Mouse (Mus musculus) G1E-ER4 (cell line): ENCODE results near the gene Larp1b. TPM values are rescaled to one million over a fixed set of nuclear protein-coding genes. Genes with fewer than 3 reads are reported as not detected.

Source experiments
- GATA1 ChIP-seq: IDR thresholded peaks from one replicate; pipeline ENCODE4 v1.8.0; 2012; ENCODE audit warnings: low read length, inconsistent platforms
- polyA plus RNA-seq: library from polyadenylated mRNA; stranded (reverse); fragments of >175 nt; gene quantifications from 2 replicates; pipeline ENCODE4 v1.2.3, GENCODE M21; 2012

The Larp1b gene
- polyA plus RNA-seq, 1 experiment = 46.4 TPM

- no peak for TF ChIP-seq GATA1
Measured at GRCm38 (mm10) chr3:41058395-41058794, 108.8 kb downstream of the Larp1b start.

GRCm38 (mm10) chr3:41059249-41059648 is 109.6 kb downstream of the Larp1b start:
- no peak for TF ChIP-seq GATA1

GRCm38 (mm10) chr3:41061831-41062565 is 112.4 kb downstream of the Larp1b start:
- TF ChIP-seq GATA1 = no peak

GRCm38 (mm10) chr3:41062758-41063157 is 113.1 kb downstream of the Larp1b start:
- TF ChIP-seq GATA1 = no peak

- TF ChIP-seq GATA1 = no peak
Measured at GRCm38 (mm10) chr3:41065320-41065719, 115.7 kb downstream of the Larp1b start.

GRCm38 (mm10) chr3:41070519-41070918 is 120.9 kb downstream of the Larp1b start:
- TF ChIP-seq GATA1 = no peak

GRCm38 (mm10) chr3:41075376-41075775 is 125.7 kb downstream of the Larp1b start:
- no peak for TF ChIP-seq GATA1

GRCm38 (mm10) chr3:41078673-41079072 is 129.0 kb downstream of the Larp1b start:
- TF ChIP-seq GATA1 = no peak

- TF ChIP-seq GATA1 = no peak
Measured at GRCm38 (mm10) chr3:41080724-41081123, 131.1 kb downstream of the Larp1b start.

GRCm38 (mm10) chr3:41081474-41082301 is 132.1 kb downstream of the Larp1b start:
- TF ChIP-seq GATA1 = no peak

- TF ChIP-seq GATA1 = no peak
Measured at GRCm38 (mm10) chr3:41082520-41082884, 132.9 kb downstream of the Larp1b start.

- TF ChIP-seq GATA1 = no peak
Measured at GRCm38 (mm10) chr3:41082885-41083789, 133.5 kb downstream of the Larp1b start, which contains the start of gene Pgrmc2. Gene Pgrmc2 (minus strand): TSS chr3:41083046.

- no peak for TF ChIP-seq GATA1
Measured at GRCm38 (mm10) chr3:41083790-41084112, 134.1 kb downstream of the Larp1b start.

- no peak for TF ChIP-seq GATA1
Measured at GRCm38 (mm10) chr3:41084421-41084820, 134.8 kb downstream of the Larp1b start.

- TF ChIP-seq GATA1 = no peak
Measured at GRCm38 (mm10) chr3:41087071-41087470, 137.4 kb downstream of the Larp1b start.

Other genes with a start within 250 kb of the Larp1b start
- gene Slc25a31, start 241.0 kb upstream of the Larp1b start, polyA plus RNA-seq = not detected in 2 replicates
- gene Hspa4l, start 205.3 kb upstream of the Larp1b start, polyA plus RNA-seq = 11.0 and 14.1 TPM in 2 replicates
- 13.7 and 21.6 TPM in 2 replicates for gene Plk4, start 149.8 kb upstream of the Larp1b start, polyA plus RNA-seq
- gene Mfsd8, start 102.9 kb upstream of the Larp1b start, polyA plus RNA-seq = 0.68 and 1.0 TPM in 2 replicates
- gene Abhd18, start 102.9 kb upstream of the Larp1b start, polyA plus RNA-seq = 1.2 and 1.9 TPM in 2 replicates
- not detected in 2 replicates for gene 1700034I23Rik, start 47.3 kb upstream of the Larp1b start, polyA plus RNA-seq
- gene Pgrmc2, start 133.2 kb downstream of the Larp1b start, polyA plus RNA-seq = 22.6 and 29.8 TPM in 2 replicates